Mouse (Mus musculus) forelimb bud, embryonic 11.5 days (tissue): ENCODE measurements at regions not wholly inside any gene's neighbourhood (a gene's known extent, or its start where the extent isn't known, plus 50 kb on each side); places are given as distances from the start of the nearest gene placed in this dataset.

Experiments used
- DNase-seq: peaks from one replicate; pipeline ENCODE4 v3.0.0-alpha.2; 2012; ENCODE audit warnings: low read depth, low spot score

DNA sequence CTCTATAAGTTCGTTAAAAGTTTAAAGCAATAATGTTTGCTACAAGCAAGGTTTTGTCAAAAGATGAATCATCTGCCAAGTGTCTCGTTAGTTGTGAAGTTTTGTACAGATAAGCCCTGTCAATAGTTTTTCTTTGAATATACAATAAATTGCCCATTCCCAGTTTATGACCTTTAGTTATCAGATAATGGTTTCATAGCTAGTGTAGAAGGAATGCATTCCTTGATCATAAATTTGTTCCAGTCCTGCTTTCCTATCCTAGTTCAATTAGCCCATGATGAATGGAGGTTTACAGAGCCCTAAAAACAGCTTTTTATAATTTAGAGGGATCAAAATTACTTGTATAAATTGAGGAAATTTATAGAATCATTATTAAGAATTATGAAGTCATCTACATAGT, 62.5 kb upstream of the Lrch2 start:
- no peak for DNase-seq

- DNase-seq: peak; percentile 49
These were observed 54.8 kb upstream of the Lrch2 start for GRCm38 (mm10) chrX:147608660-147609059.
